Mouse (Mus musculus): ENCODE measurements around the gene Efna1.

Gene Efna1

DNA sequence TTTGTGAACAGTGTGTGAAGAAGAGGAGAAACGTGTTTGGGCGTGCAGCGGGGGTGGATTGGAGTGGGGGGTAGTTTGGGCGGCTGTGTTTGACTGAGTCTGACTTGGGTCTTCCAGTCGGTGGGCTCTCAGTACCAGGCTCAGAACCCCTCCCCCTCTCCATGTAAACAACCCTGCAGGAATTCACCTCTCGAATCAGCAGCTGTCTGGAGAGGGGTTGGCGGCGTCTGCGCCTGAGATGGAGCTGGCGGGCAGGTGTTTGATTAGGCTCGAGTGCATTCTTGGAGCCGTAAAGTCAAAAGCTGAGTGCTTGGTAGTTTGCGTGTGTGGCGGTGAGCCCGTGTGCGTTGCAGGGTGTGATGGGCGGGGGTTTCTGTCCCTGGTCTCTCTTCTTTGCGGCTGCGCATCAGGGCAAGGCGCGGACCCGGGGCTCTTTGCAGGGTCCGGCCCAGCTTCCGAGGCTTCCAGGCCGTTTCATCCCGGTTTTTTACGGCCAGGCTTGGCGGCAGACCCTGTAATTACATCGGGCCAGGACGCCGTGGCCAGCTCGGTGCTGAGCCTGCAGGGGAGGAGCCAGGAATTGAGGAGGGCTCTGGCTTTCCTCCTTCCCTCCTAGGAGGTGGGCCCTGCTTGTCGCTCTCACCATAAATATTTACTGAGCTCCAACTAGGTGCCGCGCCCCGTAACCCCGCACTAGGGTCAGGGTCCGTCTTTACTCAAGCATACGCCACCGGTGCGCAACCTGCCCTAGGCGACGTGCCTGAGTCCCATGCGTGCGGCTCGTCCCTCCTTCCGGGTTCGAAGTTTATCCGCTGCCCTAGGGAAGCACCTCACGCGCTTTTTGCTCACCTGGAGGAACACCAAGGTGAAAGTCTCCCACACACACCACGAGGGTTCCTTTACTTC lies at the start of gene Efna1:
TSS of gene Efna1 (minus strand) at position 537 of the 906 bp plus-strand sequence.
- peak; percentile 53 for DNase-seq (ENCODE audit: low spot score)

DNA sequence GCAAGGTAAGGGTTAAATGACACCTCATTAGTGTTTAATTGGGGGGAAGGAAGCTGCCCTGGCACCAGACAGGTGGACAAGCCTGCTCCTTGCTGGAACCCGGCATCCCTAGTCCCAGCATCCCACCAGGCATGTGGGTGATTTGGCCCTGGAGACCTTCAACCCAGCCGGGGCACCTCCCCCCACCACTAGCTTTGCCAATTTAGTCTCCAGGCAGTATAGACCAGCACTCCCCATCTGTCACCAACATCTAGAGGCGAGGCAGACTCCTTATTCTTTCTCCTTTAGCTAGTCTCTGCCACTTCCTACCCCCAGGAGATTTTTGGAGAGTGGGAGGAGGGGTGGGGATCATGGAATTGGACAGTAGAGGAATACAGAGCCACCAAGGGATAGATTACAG lies 49.4 kb upstream of the Efna1 start:
- DNase-seq (ENCODE audit: low spot score), result no peak

- DNase-seq (ENCODE audit: low spot score), result no peak
Measured at GRCm38 (mm10) chr3:89328623-89329022, 47.7 kb upstream of the Efna1 start.

DNA sequence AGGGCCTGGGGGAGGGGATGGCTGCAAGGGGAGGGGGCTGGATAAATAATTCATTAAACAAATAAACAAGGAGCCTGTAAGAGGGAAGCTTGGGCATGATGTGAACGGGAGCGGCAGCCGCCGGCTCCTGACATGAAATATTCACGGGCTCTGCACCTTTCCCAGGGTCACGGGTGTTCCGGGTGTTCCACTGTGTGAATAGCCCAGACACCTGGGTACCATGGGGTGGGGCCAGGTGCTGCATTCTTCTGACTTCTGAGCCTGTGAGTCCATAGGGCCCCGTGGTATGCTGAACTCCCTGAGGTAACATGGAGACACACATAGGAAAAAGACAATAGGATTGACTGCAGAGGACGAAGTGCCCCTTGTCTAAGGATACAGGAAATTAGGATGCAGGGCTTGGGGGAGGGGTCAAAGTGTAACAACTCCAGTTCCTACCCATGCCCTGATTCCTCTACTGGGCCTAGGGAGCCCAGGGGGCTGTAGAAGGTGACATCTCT lies 46.5 kb upstream of the Efna1 start:
- no peak for DNase-seq (ENCODE audit: low spot score)

DNA sequence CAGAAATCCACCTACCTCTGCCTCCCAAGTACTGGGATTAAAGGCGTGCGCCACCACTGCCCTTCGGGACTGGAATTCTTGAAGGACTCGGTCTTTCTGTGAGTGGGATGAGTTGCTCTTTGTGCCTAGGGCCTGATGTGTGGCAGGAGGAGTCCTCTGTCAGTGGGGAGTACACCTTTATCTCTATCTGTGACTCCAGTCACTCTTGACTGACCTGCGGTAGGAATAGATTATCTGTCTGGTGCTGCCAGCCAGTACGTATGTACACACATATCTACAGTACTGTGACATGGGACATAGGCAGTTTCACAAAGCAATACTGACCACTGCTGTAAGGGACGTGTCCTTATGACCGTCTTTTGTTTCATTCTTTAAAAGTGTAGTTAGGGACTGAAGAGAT lies 44.9 kb upstream of the Efna1 start:
- no peak for DNase-seq (ENCODE audit: low spot score)

- DNase-seq (ENCODE audit: low spot score), result peak; percentile 74
Measured at GRCm38 (mm10) chr3:89322514-89323165, 41.7 kb upstream of the Efna1 start, which contains the start of gene Efna3. Gene Efna3 (minus strand): TSS chr3:89322965.

GRCm38 (mm10) chr3:89322131-89322500 lies 41.2 kb upstream of the Efna1 start:
- DNase-seq (ENCODE audit: low spot score), result no peak

DNA sequence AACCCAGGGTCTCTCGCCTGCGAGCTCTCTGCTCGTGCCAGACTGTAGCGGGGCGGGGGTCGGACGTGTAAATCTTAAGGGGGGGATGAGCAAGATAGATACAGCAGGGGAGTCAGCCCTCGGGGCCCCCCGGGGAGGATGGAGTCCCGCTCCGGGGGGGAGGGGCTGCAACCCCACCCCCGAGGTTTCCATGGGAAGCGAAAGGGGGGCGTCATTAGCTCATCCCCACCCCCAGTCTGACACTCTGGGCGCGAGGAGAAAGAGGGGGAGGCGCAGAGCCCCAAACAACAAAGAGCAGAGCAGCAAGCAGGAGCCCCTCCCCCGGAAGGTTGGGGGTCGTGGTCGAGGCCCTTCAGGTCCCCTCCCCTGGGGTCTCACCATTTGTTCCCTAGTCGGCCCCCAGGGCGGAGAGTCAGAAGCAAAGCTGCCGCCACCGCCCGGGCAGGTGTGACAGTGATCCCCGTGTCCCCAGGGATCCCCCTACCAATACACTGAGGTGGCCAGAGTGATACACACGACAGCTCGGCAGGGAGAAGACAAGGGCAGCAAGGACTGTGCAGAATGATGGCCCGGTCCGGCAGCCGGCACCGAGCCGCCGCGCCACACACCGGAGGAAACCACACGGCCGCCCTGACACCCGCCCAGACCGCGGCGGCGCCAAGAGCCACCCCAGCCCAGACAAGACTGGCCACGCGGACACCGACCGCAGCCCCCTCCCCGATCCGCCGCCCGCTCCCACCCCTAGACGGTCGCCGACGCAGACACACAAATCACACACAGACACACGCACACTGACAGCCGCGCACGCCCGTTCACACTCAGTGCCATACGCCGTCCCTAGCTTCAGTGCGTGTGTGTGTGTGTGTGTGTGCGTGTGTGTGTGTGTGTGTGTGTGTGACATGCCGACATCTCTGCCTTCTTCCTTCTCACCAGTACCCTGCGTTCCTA lies 40.5 kb upstream of the Efna1 start:
- no peak for DNase-seq (ENCODE audit: low spot score)

GRCm38 (mm10) chr3:89320581-89321182 lies 39.7 kb upstream of the Efna1 start:
- DNase-seq (ENCODE audit: low spot score), result peak; percentile 88

GRCm38 (mm10) chr3:89319591-89320350 lies 38.8 kb upstream of the Efna1 start:
- DNase-seq (ENCODE audit: low spot score), result no peak

DNA sequence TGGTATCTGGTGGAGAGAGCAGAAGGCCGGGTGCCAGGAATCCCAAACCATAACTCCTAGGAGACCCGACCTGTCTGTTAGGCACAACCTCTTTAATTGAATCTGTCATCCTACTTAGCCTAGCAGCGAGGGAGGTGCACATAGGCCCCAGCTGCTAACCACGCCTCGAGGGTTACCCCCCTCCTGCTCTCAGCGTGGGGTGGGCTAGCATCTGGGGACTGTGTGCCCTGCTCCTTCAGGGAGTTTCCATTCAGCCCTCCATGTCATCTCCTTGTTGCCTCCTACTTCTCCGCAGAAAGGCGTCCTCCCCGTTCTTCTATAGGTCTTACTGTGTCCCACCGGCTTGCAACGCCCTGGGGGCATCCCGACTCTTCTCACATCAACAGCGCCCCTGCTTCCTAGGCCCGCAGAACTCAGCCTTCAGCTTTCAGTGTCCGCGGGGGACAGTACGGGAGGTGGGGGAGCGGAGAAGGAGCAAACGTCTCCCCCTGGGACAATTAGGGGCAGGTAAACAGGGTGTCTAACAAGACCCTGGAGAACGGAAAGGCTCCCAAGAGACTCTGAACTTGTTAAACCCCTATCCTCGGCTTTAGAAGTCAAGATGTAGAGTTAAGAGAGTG lies 38.1 kb upstream of the Efna1 start:
- no peak for DNase-seq (ENCODE audit: low spot score)

GRCm38 (mm10) chr3:89318316-89318715 lies 37.4 kb upstream of the Efna1 start:
- no peak for DNase-seq (ENCODE audit: low spot score)

GRCm38 (mm10) chr3:89317246-89317645 lies 36.3 kb upstream of the Efna1 start:
- no peak for DNase-seq (ENCODE audit: low spot score)

DNA sequence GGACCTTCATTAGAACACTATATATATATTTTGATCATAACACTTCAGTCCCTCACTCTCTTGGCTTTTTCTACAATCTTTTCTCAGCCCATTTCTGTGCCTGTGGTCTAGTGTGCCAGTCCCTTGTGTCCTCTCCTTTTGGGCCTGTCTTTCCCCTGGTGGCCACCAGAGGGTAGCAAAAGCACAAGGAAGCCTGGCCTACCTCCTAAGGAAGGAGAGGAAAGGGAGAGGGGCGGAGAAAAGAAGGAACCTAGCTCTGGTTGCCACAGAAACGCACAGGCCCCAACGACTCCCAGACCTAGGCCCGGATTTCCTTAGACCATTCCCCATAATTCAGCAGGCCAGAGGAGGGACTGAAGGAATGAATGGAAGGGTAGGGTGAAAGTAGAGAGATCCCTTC lies 35.9 kb upstream of the Efna1 start:
- peak; percentile 82 for DNase-seq (ENCODE audit: low spot score)

DNA sequence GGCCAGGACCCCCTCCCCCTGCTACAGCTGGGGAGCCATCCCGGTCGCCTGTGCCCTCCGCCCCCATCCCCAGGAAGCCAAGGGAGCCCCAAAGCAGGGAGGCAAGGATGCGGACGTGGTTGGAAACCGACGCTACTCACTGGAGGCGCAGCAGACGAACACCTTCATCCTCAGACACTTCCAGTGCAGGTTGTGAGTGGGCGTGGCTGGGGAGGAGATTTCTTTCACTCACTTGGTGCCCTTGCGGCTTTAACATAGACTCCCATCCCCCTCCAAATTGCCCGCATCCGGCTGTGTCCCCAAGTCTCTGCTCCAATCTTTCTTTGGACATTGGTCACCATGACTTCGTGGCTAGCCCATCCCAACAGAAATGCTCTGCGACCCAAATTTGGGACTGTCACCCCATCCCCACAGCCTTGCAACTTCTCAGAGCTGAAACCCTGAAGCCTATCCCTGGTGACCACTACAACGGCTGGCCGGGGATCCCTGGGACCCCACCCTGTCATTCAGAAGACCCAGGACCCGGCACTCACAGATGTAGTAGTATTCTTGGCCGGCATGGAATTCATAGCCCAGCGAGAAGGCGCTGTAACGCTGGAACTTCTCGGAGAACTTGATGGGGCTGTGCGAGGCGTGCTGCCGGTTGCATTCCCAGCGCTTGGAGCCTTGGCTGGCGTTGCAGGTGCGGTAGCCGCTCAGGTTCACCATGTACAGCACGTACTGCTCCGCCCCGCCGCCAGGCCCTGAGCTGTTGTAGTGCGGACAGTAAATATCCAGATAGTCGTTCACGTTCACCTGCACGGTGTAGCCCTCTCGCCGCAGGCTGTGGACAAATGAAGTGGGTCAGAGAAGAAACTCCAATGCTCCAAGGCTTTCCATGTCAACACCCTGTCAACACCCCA lies 35.2 kb upstream of the Efna1 start:
- DNase-seq (ENCODE audit: low spot score), result peak; percentile 38

- DNase-seq (ENCODE audit: low spot score), result peak; percentile 85
Measured at GRCm38 (mm10) chr3:89315195-89315929, 34.4 kb upstream of the Efna1 start.

GRCm38 (mm10) chr3:89314791-89315190 lies 33.8 kb upstream of the Efna1 start:
- no peak for DNase-seq (ENCODE audit: low spot score)

DNA sequence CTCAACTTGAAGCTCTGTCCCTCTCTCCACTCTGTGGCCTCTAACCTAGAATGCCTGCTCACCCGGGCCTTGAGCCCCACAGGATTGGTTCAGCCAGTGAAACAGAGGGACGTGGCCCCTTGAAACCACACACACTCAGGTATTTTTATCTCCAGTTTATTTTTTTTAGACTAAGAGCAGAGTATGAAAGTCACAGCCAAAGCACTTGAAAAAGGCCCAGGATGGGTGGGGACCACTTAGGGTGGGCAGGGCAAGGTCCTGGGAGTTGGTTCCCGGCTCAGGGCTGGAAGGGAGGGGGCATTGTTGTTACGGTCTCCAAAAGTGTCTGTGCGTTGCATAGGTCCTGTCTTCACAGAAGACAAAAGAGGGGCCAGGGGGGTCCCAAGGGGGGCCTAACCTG lies 33.4 kb upstream of the Efna1 start:
- no peak for DNase-seq (ENCODE audit: low spot score)

GRCm38 (mm10) chr3:89308089-89308488 lies 27.1 kb upstream of the Efna1 start:
- peak; percentile 65 for DNase-seq (ENCODE audit: low spot score)

Measured in testis, postnatal 14 days (tissue).